Mouse (Mus musculus): ENCODE measurements around the gene Clk3. TPM values are rescaled to one million over a fixed set of nuclear protein-coding genes. Genes with fewer than 3 reads are reported as not detected.

The Clk3 gene
- total and polyA plus RNA-seq, 2 experiments from 2014 or later: 27.5 to 31.9 TPM

DNA sequence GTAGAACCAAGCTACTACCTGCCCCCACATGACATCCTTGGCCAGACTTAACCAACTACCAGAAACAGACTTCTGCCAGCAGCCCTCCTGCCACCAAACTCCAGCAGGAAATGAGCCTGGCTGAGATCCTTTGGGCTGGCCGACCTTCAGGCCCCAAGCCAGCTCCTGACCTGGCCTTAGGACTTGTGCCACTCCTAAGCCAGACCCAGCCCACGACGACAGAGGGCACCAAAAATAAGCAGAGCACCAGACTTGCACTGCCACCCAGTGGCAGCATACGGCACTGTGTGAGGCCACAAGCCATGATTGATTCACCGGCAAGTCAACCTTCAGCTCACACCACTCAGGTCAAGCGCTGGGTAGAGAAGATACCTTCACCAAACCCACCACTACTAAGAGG, 6.4 kb downstream of the Clk3 start:
- peak overlapping the region; percentile 68 for H3K27ac ChIP-seq (ENCODE audit: low read depth)
- ATAC-seq (ENCODE audit: insufficient read depth, low read depth) (peak; percentile 63), DNase-seq (ENCODE audit: low spot score) (peak; percentile 77)
- H3K9me3 ChIP-seq (replicated peaks; ENCODE audit: control insufficient read depth, low read length): no peaks in the 10 kb centered on the region
- H3K27me3 ChIP-seq (ENCODE audit: control insufficient read depth, insufficient read depth, low read length): no peaks in the 10 kb centered on the region
- 0 out of 2 replicates have a peak overlapping the region, but pooled peaks have one; percentile 26 for H3K9ac ChIP-seq (replicated peaks; ENCODE audit: low read depth, low read length)
- peaks cover 74% of the 10 kb centered on the region for H3K36me3 ChIP-seq (replicated peaks; ENCODE audit: control insufficient read depth, insufficient read depth, low read length)
- no peak overlapping the region for H3K4me3 ChIP-seq (ENCODE audit: low read depth, low read length)
- 0 out of 2 replicates have a peak overlapping the region, but pooled peaks have one; percentile 1 for H3K4me2 ChIP-seq (ENCODE audit: low read depth, low read length)
- TF ChIP-seq EP300 (IDR thresholded peaks at IDR 0.05; ENCODE audit: low read depth) (no peak), CTCF (IDR thresholded peaks at IDR 0.05; ENCODE audit: low read depth) (peak; percentile 94)
- H3K4me1 ChIP-seq (ENCODE audit: control insufficient read depth, insufficient read depth): peaks cover 26% of the 10 kb centered on the region
- WGBS: 15% methylated on average over 6 of the region's 6 CpGs

DNA sequence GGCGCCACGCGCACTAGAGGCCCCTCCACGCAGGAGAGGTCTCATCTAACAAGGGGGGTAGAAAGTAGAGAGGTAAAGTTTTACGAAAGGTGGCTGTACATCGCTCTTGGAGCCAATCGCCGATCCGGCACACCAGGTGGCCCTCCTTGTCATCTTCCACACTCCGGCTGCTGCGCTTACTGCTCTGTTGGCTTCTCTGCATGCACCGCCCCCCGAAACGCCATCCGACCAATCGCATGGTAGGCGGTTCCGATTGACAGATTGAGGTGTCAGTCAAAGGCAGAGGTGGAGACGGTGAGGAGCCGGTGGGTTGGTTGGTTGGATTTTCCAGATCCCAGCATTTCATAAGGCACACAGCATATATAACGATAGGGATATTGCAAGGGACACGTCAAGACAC, 7.1 kb downstream of the Clk3 start:
- H3K4me2 ChIP-seq (ENCODE audit: low read depth, low read length): no peak overlapping the region
- H3K36me3 ChIP-seq (replicated peaks; ENCODE audit: control insufficient read depth, insufficient read depth, low read length): peaks cover 81% of the 10 kb centered on the region
- ATAC-seq (ENCODE audit: insufficient read depth, low read depth) (no peak), DNase-seq (ENCODE audit: low spot score) (no peak)
- peaks cover 23% of the 10 kb centered on the region for H3K4me1 ChIP-seq (ENCODE audit: control insufficient read depth, insufficient read depth)
- no peak overlapping the region for H3K4me3 ChIP-seq (ENCODE audit: low read depth, low read length)
- no peaks in the 10 kb centered on the region for H3K27me3 ChIP-seq (ENCODE audit: control insufficient read depth, insufficient read depth, low read length)
- no peaks in the 10 kb centered on the region for H3K9me3 ChIP-seq (replicated peaks; ENCODE audit: control insufficient read depth, low read length)
- TF ChIP-seq CTCF (IDR thresholded peaks at IDR 0.05; ENCODE audit: low read depth): no peak
- TF ChIP-seq EP300 (IDR thresholded peaks at IDR 0.05; ENCODE audit: low read depth): no peak
- H3K9ac ChIP-seq (replicated peaks; ENCODE audit: low read depth, low read length): 0 out of 2 replicates have a peak overlapping the region, but pooled peaks have one; percentile 26
- no peak overlapping the region for H3K27ac ChIP-seq (ENCODE audit: low read depth)
- 91% methylated on average over 22 of the region's 22 CpGs for WGBS

DNA sequence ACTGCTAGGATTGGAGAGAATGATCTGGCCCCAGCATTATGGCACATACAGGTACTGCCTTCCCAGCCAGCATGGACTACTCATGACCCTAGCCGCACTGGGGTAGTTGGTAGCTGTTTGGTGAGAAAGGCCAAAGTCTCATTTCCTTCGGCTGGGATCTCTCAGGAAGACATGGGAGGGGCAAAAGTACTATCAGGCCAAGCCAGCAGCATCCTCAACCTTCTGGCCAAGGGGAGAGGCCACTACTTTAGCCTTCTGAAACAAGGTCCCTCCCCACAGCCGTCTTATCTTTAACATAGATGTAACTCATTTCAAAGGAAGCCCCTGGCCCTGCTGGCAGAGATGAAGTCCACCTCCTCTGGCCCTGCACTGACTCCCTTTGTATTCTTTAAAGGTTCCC, 8.1 kb downstream of the Clk3 start:
- 56% methylated on average over 3 of the region's 3 CpGs for WGBS
- Histone ChIP-seq H3K4me2 (ENCODE audit: low read depth, low read length) (no peak overlapping the region), H3K9me3 (replicated peaks; ENCODE audit: control insufficient read depth, low read length) (no peaks in the 10 kb centered on the region), H3K27me3 (ENCODE audit: control insufficient read depth, insufficient read depth, low read length) (no peaks in the 10 kb centered on the region), H3K27ac (ENCODE audit: low read depth) (no peak overlapping the region), H3K36me3 (replicated peaks; ENCODE audit: control insufficient read depth, insufficient read depth, low read length) (peaks cover 91% of the 10 kb centered on the region), H3K4me1 (ENCODE audit: control insufficient read depth, insufficient read depth) (peaks cover 14% of the 10 kb centered on the region), H3K4me3 (ENCODE audit: low read depth, low read length) (no peak overlapping the region), H3K9ac (replicated peaks; ENCODE audit: low read depth, low read length) (no peak overlapping the region)
- ATAC-seq (ENCODE audit: insufficient read depth, low read depth): no peak
- TF ChIP-seq CTCF (IDR thresholded peaks at IDR 0.05; ENCODE audit: low read depth) (no peak), EP300 (IDR thresholded peaks at IDR 0.05; ENCODE audit: low read depth) (no peak)
- no peak for DNase-seq (ENCODE audit: low spot score)

DNA sequence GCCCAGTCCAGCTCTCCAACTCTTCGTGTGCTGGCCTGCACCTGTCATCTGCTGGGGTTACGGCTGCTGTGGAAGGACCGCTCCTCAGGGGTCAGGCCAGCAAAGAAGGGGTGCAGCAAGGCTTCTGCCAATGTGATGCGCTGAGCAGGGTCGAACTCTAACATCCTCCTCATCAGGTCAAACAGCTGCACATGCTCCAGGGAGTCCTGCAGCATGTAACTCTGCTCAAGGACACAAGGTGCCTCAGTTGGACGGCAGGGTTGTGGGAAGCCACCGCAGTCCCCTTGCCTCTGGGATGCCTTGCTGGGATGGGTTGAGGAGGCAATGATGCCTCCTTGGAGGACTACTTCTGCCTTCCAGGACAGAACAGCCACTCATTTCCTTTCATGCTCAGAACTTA, 14.8 kb downstream of the Clk3 start:
- WGBS: 79% methylated on average over 7 of the region's 7 CpGs
- TF ChIP-seq EP300 (IDR thresholded peaks at IDR 0.05; ENCODE audit: low read depth) (no peak), CTCF (IDR thresholded peaks at IDR 0.05; ENCODE audit: low read depth) (no peak)

DNA sequence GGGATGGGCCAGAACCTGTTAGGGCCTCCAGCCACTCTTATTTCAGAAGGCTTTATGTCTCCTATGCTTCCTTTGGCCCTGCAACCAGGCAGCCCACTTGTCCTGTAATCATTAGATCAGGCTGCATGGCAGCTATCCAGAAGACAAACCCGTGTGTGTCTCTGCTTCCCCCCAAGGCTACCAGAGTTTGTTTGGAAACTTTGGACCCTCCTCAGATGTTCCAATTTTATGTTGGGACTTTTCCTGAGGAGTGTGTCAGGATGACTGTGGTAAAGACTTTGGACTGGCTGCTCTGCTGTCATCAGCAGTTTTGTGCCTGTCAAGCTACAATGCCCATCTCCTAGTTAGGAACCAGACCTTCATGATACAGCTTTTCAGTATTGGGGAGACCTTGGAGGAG, 16.8 kb downstream of the Clk3 start:
- H3K36me3 ChIP-seq (replicated peaks; ENCODE audit: control insufficient read depth, insufficient read depth, low read length): peaks cover 94% of the 10 kb centered on the region
- H3K4me2 ChIP-seq (ENCODE audit: low read depth, low read length): no peak overlapping the region
- ATAC-seq (ENCODE audit: insufficient read depth, low read depth): no peak
- no peaks in the 10 kb centered on the region for H3K9me3 ChIP-seq (replicated peaks; ENCODE audit: control insufficient read depth, low read length)
- no peak overlapping the region for H3K9ac ChIP-seq (replicated peaks; ENCODE audit: low read depth, low read length)
- DNase-seq (ENCODE audit: low spot score): no peak
- peaks cover 11% of the 10 kb centered on the region for H3K4me1 ChIP-seq (ENCODE audit: control insufficient read depth, insufficient read depth)
- WGBS: 22% methylated on average over 1 of the region's 1 CpGs
- H3K27ac ChIP-seq (ENCODE audit: low read depth): no peak overlapping the region
- no peak overlapping the region for H3K4me3 ChIP-seq (ENCODE audit: low read depth, low read length)
- TF ChIP-seq EP300 (IDR thresholded peaks at IDR 0.05; ENCODE audit: low read depth) (no peak), CTCF (IDR thresholded peaks at IDR 0.05; ENCODE audit: low read depth) (no peak)
- no peaks in the 10 kb centered on the region for H3K27me3 ChIP-seq (ENCODE audit: control insufficient read depth, insufficient read depth, low read length)

More for the DNA sequence above, 14.8 kb downstream of the Clk3 start:
- ATAC-seq (ENCODE audit: insufficient read depth, low read depth) (no peak), DNase-seq (ENCODE audit: low spot score) (no peak)
- Histone ChIP-seq H3K36me3 (replicated peaks; ENCODE audit: control insufficient read depth, insufficient read depth, low read length) (peaks cover 100% of the 10 kb centered on the region), H3K4me3 (ENCODE audit: low read depth, low read length) (no peak overlapping the region), H3K27ac (ENCODE audit: low read depth) (no peak overlapping the region), H3K9ac (replicated peaks; ENCODE audit: low read depth, low read length) (no peak overlapping the region), H3K4me1 (ENCODE audit: control insufficient read depth, insufficient read depth) (peaks cover 11% of the 10 kb centered on the region), H3K9me3 (replicated peaks; ENCODE audit: control insufficient read depth, low read length) (no peaks in the 10 kb centered on the region), H3K27me3 (ENCODE audit: control insufficient read depth, insufficient read depth, low read length) (no peaks in the 10 kb centered on the region), H3K4me2 (ENCODE audit: low read depth, low read length) (no peak overlapping the region)

DNA sequence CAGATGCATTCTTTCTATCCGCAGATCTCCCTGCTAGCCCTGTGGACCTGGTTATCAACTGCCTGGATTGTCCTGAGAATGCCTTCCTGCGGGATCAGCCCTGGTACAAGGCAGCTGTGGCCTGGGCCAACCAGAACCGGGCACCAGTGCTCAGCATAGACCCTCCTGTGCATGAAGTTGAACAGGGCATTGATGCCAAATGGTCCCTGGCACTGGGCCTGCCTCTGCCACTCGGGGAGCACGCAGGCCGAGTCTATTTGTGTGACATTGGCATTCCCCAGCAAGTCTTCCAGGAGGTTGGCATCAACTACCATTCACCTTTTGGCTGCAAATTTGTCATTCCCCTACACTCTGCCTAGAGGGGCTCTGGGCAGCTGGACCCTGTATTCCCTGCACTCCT, 17.5 kb downstream of the Clk3 start:
- no peak for ATAC-seq (ENCODE audit: insufficient read depth, low read depth)
- Histone ChIP-seq H3K4me3 (ENCODE audit: low read depth, low read length) (no peak overlapping the region), H3K27me3 (ENCODE audit: control insufficient read depth, insufficient read depth, low read length) (no peaks in the 10 kb centered on the region), H3K9ac (replicated peaks; ENCODE audit: low read depth, low read length) (no peak overlapping the region), H3K4me2 (ENCODE audit: low read depth, low read length) (no peak overlapping the region), H3K4me1 (ENCODE audit: control insufficient read depth, insufficient read depth) (peaks cover 11% of the 10 kb centered on the region), H3K9me3 (replicated peaks; ENCODE audit: control insufficient read depth, low read length) (no peaks in the 10 kb centered on the region), H3K36me3 (replicated peaks; ENCODE audit: control insufficient read depth, insufficient read depth, low read length) (peaks cover 91% of the 10 kb centered on the region), H3K27ac (ENCODE audit: low read depth) (0 out of 2 replicates have a peak overlapping the region, but pooled peaks have one; percentile 3)
- TF ChIP-seq CTCF (IDR thresholded peaks at IDR 0.05; ENCODE audit: low read depth): no peak
- TF ChIP-seq EP300 (IDR thresholded peaks at IDR 0.05; ENCODE audit: low read depth): no peak
- 47% methylated on average over 6 of the region's 6 CpGs for WGBS
- no peak for DNase-seq (ENCODE audit: low spot score)

Measured in heart, postnatal 0 days (tissue).